Mouse (Mus musculus) mesoderm, embryonic 11.5 days (tissue): ENCODE measurements at regions not wholly inside any gene's neighbourhood (a gene's known extent, or its start where the extent isn't known, plus 50 kb on each side); places are given as distances from the start of the nearest gene placed in this dataset.
A peak's percentile ranks its signal among the peaks of the same experiment; 100 is the strongest.
"Not testable (repeated sequence)": the region's sequence is repeated elsewhere in the genome, so short reads cannot be mapped to it uniquely, and the experiment has no call there.

Experiments used
- DNase-seq: peaks from one replicate; pipeline ENCODE4 v3.0.0-alpha.2; 2012; ENCODE audit warnings: low read depth, low spot score

DNA sequence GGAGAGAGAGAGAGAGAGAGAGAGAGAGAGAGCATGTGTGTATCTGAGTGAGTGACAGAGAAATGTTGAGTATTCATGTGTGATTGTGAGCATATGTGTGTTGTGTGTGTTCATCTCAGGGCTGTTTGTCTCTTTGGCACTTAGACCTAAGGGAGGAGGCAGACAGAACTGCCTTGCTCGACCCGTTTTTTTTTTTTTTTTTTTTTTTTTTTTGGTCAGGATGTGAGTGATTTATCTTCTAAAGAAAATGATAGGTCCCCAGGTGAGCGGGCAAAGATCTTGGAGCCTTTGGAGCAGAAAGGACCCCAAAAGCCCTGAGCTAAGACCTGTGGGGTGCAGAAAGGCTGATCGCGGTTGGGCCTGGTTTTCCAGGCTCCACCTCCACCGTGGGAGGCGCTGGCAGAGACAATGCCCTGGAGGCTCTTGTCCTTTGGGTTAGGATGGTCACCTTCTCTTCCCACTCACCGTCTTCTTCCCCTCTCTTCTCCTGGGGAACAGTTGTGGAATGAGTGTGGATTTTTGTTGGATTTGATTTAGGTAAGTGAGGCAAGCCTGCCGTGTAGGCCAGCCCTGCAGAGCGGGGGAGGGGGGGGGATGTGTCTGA lies 147.1 kb upstream of the Ttc29 start:
- DNase-seq = no peak

DNA sequence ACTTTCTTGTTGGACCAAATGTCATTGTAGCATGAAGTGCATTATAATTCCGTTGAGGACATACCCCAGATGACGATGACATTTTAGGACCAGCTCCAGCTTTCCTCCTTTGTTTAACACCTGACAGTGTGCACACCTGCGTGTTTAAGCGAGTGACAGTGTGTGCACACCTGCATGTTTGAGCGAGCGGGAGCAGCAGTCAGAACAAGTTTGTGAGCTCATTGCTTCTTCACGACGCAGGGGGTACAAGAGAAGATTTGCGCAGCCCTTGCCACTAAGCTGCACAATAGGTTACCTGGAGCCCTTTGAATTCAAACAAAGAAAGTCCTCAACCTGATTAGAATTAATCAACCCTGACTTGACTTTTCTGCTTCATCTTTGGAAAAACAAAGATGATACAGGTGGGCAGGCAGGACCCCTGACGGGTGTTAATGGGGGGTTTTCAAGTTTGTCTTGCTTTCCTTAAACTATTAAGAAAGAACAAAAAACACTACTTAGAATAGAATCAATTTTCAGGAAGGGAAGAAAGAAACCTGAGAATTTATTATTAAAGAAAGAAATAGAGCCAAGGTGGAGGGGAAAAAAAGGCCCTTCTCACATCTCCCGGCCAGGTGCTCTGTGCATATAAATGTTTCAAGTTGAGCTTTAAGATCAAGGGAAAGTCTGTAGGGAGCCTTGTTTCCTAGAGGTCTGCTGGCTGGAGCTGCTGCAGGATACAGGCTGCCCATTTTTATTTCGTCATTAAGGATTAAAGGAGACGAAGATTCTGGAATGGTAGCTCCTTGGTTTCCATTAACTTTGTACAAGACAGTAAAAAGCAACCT lies 144.8 kb upstream of the Ttc29 start:
- DNase-seq = no peak

- DNase-seq = no peak
These were observed 139.3 kb upstream of the Ttc29 start for GRCm38 (mm10) chr8:78073821-78074220.

DNA sequence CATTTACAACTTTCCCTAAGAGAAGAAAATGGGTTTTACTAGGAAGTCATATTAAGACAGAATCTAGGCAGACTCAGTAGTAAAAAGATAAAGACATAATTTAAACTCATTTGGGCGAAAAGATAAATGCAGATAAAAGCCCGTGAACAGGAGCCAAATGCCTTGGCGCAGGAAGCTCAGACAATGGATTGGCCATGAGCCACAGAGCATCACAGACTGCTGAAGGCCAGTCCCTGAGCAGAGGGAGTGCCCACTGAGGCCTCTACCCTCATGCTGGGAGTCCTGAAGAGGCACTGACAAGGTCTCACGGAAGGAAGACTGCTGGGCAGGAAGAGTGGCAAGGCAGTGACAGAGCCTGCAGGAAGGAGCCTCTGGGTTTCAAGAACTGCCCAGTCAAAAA lies 136.0 kb upstream of the Ttc29 start:
- no peak for DNase-seq

GRCm38 (mm10) chr8:78081395-78081794 lies 131.7 kb upstream of the Ttc29 start:
- not testable (repeated sequence) for DNase-seq

DNA sequence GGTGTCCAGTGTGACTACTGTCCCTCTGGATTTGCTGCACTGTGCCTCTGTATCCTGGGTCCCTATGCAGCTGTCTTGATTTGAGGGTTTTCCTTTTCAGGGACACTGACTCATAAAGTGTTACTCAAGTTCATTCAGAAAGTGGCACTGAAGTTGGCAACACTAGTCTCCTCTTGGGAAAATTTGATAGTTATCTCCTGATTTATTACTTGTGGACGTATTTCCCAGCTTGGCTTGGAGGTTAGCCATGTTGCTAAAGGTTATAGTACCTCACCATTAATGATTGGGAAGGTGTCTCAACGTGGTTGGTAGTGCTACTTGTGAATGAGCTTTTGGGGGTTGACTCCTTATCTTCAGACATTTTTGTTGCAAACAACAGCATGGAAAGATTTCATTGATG lies 130.1 kb upstream of the Ttc29 start:
- DNase-seq = no peak

GRCm38 (mm10) chr8:78086361-78086760 lies 126.7 kb upstream of the Ttc29 start:
- no peak for DNase-seq

DNA sequence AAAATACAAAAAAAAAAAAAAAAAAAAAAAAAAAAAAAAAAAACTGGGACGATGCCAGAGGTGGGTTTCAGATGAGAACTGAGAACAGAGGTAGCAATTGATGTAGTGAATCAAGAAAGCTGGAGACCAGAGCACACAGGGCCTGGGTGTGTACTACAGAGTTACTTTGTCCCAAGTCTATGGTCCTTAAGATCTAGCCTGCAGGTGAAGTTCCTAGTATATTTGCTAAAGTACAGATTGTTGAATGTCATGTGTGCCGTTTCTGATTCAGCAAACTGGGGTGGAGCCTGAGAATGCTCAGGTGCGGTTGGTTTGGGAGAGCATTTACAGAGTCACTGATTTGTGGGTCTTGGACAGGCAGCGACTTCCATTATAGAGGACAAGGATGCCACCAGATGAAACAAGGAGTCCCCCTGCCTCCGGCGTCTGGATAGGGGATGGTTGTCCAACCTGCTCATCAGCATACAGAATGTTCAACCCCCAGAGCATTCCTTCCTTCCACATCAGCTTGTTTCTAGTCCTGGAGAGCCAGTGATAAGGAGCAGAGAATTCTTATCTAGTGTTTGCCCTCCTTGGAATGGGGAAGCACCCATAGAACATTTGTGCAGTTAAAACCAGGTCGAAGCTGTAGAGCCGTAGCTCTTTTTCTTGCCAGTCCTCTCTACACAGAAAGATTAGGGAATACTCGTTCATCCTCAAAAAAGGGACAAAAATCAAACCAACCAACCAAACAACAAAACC lies 122.5 kb upstream of the Ttc29 start:
- DNase-seq = no peak

DNA sequence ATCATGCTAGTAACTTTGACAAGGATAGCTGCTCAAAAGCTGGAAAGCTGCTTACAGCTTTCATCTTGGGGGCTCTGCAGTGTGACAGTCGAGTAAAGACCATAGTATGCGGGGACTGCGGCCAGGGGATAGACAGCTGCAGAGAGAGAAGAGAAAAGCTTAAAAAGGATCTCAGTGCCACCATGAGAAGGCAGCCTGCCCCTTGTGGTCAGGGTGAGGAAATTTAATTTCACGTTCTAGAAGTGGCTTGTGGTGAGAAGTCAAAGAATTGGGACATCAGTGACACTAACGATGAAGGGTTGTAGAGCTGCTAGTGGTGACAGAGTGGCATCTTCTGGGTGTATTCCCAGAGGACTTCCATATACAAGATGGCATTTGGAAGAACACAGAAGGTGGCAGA lies 116.7 kb upstream of the Ttc29 start:
- DNase-seq = no peak

GRCm38 (mm10) chr8:78098191-78098745 lies 114.8 kb upstream of the Ttc29 start:
- DNase-seq = no peak

DNA sequence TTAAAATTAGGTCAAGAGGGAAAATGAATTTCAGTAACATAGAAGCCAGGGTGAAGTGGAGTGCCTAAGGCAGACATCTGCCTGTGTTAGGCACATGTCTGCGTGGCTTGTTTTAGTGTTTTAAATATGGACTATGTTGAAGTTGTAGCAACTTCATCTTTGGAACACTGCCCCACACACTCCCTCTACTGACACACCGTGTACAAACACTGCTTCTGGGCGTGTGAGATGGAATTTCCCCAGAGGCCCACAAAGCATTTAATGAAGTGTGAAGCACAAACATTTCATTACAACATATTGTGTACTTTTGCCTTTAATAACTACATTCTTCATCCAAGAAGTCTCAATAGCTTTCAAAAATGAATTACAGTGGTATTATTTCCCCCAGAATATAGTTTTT lies 114.0 kb upstream of the Ttc29 start:
- no peak for DNase-seq

GRCm38 (mm10) chr8:78107339-78107738 lies 105.8 kb upstream of the Ttc29 start:
- no peak for DNase-seq

- DNase-seq = no peak
These were observed 103.0 kb upstream of the Ttc29 start for GRCm38 (mm10) chr8:78110003-78110649.

- peak; percentile 19 for DNase-seq
These were observed 100.0 kb upstream of the Ttc29 start for GRCm38 (mm10) chr8:78113105-78113504.

DNA sequence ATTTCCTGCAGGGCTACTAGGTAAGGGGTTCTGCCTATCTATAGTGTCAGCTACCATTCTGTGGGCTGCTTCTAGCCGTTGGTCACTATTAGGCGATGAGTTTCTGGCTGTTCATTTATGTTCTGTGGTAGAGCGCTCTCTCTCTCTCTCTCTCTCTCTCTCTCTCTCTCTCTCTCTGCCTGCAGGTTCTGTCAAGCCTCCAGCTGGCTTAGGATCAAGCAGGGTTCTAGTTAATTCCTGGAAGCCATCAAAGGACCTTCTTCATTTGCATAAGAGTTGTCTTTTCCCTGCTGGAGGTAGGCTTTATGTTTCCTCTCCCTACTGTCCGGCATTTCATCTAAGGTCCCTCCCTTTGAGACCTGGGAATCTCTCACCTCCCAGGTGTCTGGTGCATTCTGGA lies 98.6 kb upstream of the Ttc29 start:
- DNase-seq = no peak

GRCm38 (mm10) chr8:78117191-78117590 lies 95.9 kb upstream of the Ttc29 start:
- peak; percentile 18 for DNase-seq

DNA sequence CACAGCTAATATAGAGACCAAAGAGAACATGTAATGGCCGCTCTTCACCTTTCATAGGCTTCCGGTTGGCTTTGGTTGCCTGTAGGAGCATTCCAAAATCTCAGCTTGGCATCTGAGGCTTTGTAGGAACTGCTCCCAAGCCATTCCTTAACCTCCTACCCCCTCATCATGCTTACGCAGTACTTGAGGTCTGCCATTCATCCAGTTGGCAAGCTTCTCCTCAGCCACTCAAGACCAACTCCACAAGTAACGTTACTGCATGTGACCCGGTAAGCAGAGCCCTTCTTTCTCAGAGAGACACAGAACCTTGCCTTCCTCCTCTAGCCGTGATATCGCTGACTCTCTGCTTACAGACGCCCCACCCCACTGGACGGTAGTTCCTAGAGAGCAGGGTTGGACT lies 94.6 kb upstream of the Ttc29 start:
- no peak for DNase-seq

GRCm38 (mm10) chr8:78119682-78120081 lies 93.4 kb upstream of the Ttc29 start:
- no peak for DNase-seq

DNA sequence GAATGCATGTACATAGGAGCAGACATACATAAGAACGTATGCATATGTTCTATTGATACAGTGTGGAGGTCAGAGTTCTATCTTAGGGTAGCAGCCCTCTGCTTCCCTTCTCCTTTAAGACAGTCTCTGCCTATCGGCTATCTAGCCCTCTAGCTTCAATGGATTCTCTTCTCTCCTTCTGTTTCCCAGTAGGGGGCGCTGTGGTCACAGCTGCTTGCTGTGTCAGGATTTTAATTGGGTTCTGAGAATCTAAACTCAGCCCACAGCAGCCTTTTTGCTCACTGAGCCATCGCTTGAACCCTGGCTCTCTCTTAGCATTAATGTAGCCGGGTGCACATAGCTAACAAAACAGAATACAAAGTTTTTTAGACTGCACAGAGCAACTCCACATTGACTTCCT lies 88.8 kb upstream of the Ttc29 start:
- DNase-seq = peak; percentile 55

DNA sequence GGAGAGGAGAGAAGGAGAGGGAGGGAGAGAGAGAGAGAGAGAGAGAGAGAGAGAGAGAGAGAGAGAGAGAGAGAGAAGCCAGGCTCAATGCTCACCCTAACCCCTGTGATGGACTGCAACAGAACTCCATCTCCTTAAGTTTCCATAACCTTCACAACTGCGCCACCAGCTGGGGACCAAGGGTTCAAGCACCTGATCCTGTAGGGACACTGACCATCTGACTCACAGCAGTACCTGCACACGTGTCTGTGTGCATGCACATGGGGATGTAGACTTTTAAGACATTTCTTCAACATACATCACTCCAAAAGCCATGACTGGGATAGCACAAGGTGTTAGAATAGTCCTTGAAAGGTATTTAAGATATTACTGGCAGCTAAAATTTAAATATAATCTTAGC lies 85.2 kb upstream of the Ttc29 start:
- DNase-seq = peak; percentile 52

- no peak for DNase-seq
These were observed 84.0 kb upstream of the Ttc29 start for GRCm38 (mm10) chr8:78129061-78129460.

GRCm38 (mm10) chr8:78139514-78139913 lies 73.6 kb upstream of the Ttc29 start:
- not testable (repeated sequence) for DNase-seq
